Mouse (Mus musculus) heart, postnatal 0 days (tissue): ENCODE data around the gene Ascc2. TPM values are rescaled to one million over a fixed set of nuclear protein-coding genes. Genes with fewer than 3 reads are reported as not detected.
"Not testable (repeated sequence)": the region's sequence is repeated elsewhere in the genome, so short reads cannot be mapped to it uniquely, and the experiment has no call there.

Source experiments
- ATAC-seq: fragments of 200-750 bp; cut with Nextera tagmentation; 2 replicates; pipeline ENCODE4 v1.8.0; 2017; ENCODE audit warnings: low read depth, moderate number of reproducible peaks, moderate library complexity; ENCODE audit not compliant: insufficient read depth
- DNase-seq: peaks from one replicate; pipeline ENCODE4 v3.0.0-alpha.2; 2016; ENCODE audit warnings: low spot score
- H3K27ac ChIP-seq: fragments of 300-500 bp; sonication (generic); 2 replicates; pipeline ENCODE4 v1.5.1; 2014; ENCODE audit warnings: low read depth, mild to moderate bottlenecking
- H3K27me3 ChIP-seq: fragments of 300-500 bp; sonication (generic); 2 replicates; pipeline ENCODE4 v1.6.1; 2014; ENCODE audit warnings: low read length, mixed read lengths; ENCODE audit not compliant: control insufficient read depth, insufficient read depth
- H3K36me3 ChIP-seq: fragments of 300-500 bp; sonication (generic); replicated peaks from 2 replicates; pipeline ENCODE4 v1.6.1; 2014; ENCODE audit warnings: low read length, mixed read lengths; ENCODE audit not compliant: control insufficient read depth, insufficient read depth
- H3K4me1 ChIP-seq: fragments of 300-500 bp; sonication (generic); 2 replicates; pipeline ENCODE4 v1.6.1; 2014; ENCODE audit warnings: antibody characterized with exemption; ENCODE audit not compliant: control insufficient read depth, insufficient read depth
- H3K4me2 ChIP-seq: fragments of 300-500 bp; sonication (generic); 2 replicates; pipeline ENCODE4 v1.6.1; 2014; ENCODE audit warnings: low read depth, mild to moderate bottlenecking, low read length, moderate library complexity
- H3K4me3 ChIP-seq: fragments of 300-500 bp; sonication (generic); 2 replicates; pipeline ENCODE4 v1.5.1; 2014; ENCODE audit warnings: low read depth, low read length
- H3K9ac ChIP-seq: fragments of 300-500 bp; sonication (generic); replicated peaks from 2 replicates; pipeline ENCODE4 v1.6.1; 2014; ENCODE audit warnings: low read depth, low read length, mixed read lengths
- H3K9me3 ChIP-seq: fragments of 300-500 bp; sonication (generic); replicated peaks from 2 replicates; pipeline ENCODE4 v1.6.1; 2016; ENCODE audit warnings: low read length; ENCODE audit not compliant: control insufficient read depth
- CTCF ChIP-seq: IDR thresholded peaks from 2 replicates; pipeline ENCODE4 v1.5.1; 2016; ENCODE audit warnings: antibody characterized with exemption, control low read depth, low read depth
- EP300 ChIP-seq: IDR thresholded peaks from 2 replicates; pipeline ENCODE4 v1.6.1; 2016; ENCODE audit warnings: antibody characterized with exemption, low read depth
- WGBS: fragments of 180-500 bp; shearing (Covaris S2); extraction: QIAGEN DNeasy Blood & Tissue Kit; methylation state at CpG from one replicate; pipeline ENCODE4 v1.1.7; 2014; 5-methylcytosine and 5-hydroxymethylcytosine counted together
- polyA plus RNA-seq: library from polyadenylated mRNA; unstranded; fragments of >200 nt; fragmentation: Nextera tagmentation; extraction: Ambion mirVana; gene quantifications from 2 replicates; pipeline ENCODE4 v1.2.1, GENCODE M21; 2015
- total RNA-seq: library from RNA; depleted of rRNA; stranded (reverse); fragments of >200 nt; gene quantifications from 2 replicates; pipeline ENCODE4 v1.2.3, GENCODE M21; 2014; ENCODE audit warnings: low replicate concordance

Gene Ascc2
- total and polyA plus RNA-seq, 2 experiments from 2014 or later = 10.6 to 13.6 TPM

DNA sequence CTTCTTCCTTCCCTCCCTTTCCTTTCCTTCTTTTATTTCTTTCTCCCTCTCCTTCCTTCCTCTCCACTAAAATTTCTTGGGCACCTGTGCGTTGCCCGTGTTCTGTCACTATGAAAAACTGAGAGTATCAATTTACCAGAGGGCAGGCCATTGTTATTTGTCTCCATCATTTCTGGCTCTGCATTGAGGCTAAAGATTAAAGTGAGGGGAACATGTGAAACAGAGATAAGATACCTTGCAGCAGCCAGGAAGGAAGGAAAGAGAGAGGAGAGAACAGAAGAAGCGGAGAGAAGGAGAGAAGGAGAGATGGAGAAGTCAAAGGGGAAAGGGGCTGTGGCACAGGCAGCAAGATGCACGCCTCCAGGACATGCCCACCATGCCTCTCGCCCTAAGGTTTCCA, 3.2 kb upstream of the Ascc2 start:
- Histone ChIP-seq H3K4me1 (peaks cover 19% of the 10 kb centered on the region), H3K27ac (no peak overlapping the region), H3K9me3 (no peaks in the 10 kb centered on the region), H3K4me3 (no peak overlapping the region), H3K36me3 (no peaks in the 10 kb centered on the region), H3K9ac (no peak overlapping the region), H3K4me2 (no peak overlapping the region), H3K27me3 (no peaks in the 10 kb centered on the region)
- ATAC-seq = no peak
- DNase-seq = no peak
- 52% methylated on average over 5 of the region's 5 CpGs for WGBS
- TF ChIP-seq CTCF = no peak
- no peak for TF ChIP-seq EP300

DNA sequence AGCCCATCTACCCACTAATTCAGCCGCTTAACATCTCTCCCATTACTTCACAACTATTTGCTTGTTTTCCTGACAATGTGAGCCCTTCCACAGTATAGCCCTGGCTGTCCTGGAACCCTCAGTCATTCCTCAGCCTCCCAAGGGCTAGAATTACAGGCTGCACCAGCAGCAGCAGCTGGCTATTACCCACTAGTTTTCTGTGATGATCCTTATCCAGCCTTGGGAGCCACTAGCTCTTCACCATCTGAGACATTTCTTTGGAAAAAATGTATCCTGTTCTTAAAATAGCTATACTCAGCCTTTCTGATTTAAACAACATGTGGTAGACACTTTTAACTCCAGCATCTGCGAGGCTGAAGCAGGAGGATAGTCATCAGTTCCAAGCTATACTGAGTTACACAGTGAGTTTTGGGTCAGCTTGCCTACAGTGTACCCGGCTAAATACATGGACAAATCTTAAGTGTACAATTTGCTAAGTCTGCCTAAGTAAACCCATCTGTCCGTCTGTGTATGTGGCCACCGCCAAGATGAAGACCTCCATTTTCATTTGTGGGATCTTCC, 685 bp upstream of the Ascc2 start:
- Histone ChIP-seq H3K4me1 (peaks cover 11% of the 10 kb centered on the region), H3K27me3 (no peaks in the 10 kb centered on the region), H3K9ac (no peak overlapping the region), H3K4me2 (peak overlapping the region; percentile 92), H3K9me3 (no peaks in the 10 kb centered on the region), H3K27ac (peak overlapping the region; percentile 85), H3K4me3 (peak overlapping the region; percentile 95), H3K36me3 (no peaks in the 10 kb centered on the region)
- TF ChIP-seq EP300 (no peak), CTCF (no peak)
- ATAC-seq (no peak), DNase-seq (no peak)
- 54% methylated on average over 5 of the region's 5 CpGs for WGBS

DNA sequence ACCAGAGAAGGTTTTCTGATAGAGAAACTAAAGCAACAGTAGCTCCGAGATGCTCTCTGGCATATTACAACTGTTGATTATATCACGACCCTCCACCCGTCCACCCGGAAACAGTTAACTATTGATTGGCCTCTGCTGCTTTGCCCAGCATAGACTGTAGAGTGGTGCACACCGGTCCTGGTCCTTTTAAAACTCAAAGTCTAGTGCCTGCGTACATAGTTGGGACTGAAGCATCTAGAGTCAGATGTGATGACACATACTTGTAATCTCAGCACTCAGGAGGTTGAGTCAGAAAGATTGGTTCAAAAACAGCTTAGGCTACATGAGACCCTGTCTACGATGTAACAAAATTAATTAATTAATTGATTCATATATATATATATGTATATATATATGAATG, 714 bp downstream of the Ascc2 start:
- no peaks in the 10 kb centered on the region for H3K27me3 ChIP-seq
- TF ChIP-seq CTCF (no peak), EP300 (no peak)
- ATAC-seq (no peak), DNase-seq (no peak)
- 0 out of 2 replicates have a peak, but pooled peaks cover 4% of the 10 kb centered on the region for H3K36me3 ChIP-seq
- peaks cover 11% of the 10 kb centered on the region for H3K4me1 ChIP-seq
- peak overlapping the region; percentile 95 for H3K4me3 ChIP-seq
- 12% methylated on average over 7 of the region's 7 CpGs for WGBS
- no peaks in the 10 kb centered on the region for H3K9me3 ChIP-seq
- H3K4me2 ChIP-seq = peak overlapping the region; percentile 92
- H3K27ac ChIP-seq = peak overlapping the region; percentile 85
- peak overlapping the region; percentile 74 for H3K9ac ChIP-seq

DNA sequence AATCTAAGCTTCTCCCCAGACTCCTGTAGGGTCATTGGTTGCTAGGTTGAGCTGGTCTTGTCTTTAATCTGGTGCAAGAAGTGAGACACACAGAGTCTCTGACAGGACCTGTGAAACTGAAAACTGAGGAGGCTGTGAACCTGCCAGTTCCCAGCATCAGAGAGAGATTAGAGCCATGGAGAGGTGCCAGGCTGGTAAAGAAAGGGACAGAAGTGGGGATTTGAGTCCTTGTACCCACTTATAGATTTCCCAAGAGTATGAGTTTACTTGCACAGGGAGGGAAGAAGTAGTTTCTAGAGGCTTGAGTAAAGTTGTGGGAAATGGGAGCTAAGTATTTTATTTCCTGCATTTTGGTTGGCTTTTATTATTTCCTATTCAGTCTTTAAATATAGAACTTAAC, 3.6 kb downstream of the Ascc2 start:
- H3K27ac ChIP-seq = no peak overlapping the region
- no peak overlapping the region for H3K4me2 ChIP-seq
- no peaks in the 10 kb centered on the region for H3K27me3 ChIP-seq
- no peak overlapping the region for H3K9ac ChIP-seq
- peaks cover 5% of the 10 kb centered on the region; the same call in 1 of the 2 replicates for H3K36me3 ChIP-seq
- ATAC-seq (no peak), DNase-seq (no peak)
- H3K4me3 ChIP-seq = no peak overlapping the region
- TF ChIP-seq EP300 (no peak), CTCF (no peak)
- peaks cover 11% of the 10 kb centered on the region for H3K4me1 ChIP-seq
- no peaks in the 10 kb centered on the region for H3K9me3 ChIP-seq

DNA sequence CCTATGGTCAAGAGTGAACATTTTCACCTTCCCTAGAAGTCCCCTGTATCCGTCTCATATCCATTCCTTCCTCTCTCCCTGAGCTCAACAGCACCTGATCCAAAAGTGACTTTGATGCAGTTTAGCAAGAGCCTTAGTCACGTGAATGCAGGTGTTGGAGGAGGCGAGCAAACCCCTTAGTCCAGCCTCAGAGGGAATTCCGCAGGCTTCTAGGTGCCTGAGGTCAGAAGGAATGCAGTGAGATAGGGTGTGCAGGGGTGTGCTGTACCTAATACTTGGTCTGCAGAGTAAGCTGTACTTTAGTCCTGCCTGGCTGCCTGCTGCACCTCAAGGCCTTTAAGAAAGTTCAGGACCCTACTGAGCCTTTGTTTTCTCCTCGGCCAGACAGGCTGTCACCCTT, 6.2 kb downstream of the Ascc2 start:
- H3K4me1 ChIP-seq = peaks cover 2% of the 10 kb centered on the region; the same call in 1 of the 2 replicates
- TF ChIP-seq CTCF = no peak
- TF ChIP-seq EP300 = no peak
- no peak for DNase-seq
- no peaks in the 10 kb centered on the region for H3K9me3 ChIP-seq
- 67% methylated on average over 5 of the region's 5 CpGs for WGBS
- H3K27me3 ChIP-seq = no peaks in the 10 kb centered on the region
- H3K4me3 ChIP-seq = no peak overlapping the region
- no peak overlapping the region for H3K27ac ChIP-seq
- no peak overlapping the region for H3K4me2 ChIP-seq
- peaks cover 28% of the 10 kb centered on the region for H3K36me3 ChIP-seq
- no peak overlapping the region for H3K9ac ChIP-seq
- ATAC-seq = no peak

DNA sequence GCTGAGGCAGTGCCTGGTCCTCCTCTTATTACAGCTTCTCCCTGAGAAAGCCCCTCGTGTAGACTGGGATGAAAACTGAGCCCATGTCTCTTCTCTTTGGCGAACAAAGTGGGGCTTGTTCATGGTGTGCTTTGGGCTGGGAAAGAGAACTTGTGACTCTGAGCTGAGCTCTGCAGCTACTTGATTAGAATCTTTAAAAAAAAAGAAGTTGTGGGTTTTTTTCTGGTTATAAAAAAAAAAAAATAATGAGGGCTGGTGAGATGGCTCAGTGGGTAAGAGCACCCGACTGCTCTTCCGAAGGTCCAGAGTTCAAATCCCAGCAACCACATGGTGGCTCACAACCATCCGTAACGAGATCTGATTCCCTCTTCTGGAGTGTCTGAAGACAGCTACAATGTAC, 7.6 kb downstream of the Ascc2 start:
- WGBS = 94% methylated on average over 4 of the region's 6 CpGs
- not testable (repeated sequence) for DNase-seq, ATAC-seq, H3K27ac ChIP-seq, H3K27me3 ChIP-seq, H3K4me1 ChIP-seq, H3K4me2 ChIP-seq, H3K4me3 ChIP-seq, H3K9ac ChIP-seq, H3K9me3 ChIP-seq
- H3K36me3 ChIP-seq = peaks cover 39% of the 10 kb centered on the region
